Mouse (Mus musculus): ENCODE results near the gene Mrps26. TPM values are rescaled to one million over a fixed set of nuclear protein-coding genes. Genes with fewer than 3 reads are reported as not detected.

Gene Mrps26
- polyA plus RNA-seq, 1 experiment: 82.5 TPM

DNA sequence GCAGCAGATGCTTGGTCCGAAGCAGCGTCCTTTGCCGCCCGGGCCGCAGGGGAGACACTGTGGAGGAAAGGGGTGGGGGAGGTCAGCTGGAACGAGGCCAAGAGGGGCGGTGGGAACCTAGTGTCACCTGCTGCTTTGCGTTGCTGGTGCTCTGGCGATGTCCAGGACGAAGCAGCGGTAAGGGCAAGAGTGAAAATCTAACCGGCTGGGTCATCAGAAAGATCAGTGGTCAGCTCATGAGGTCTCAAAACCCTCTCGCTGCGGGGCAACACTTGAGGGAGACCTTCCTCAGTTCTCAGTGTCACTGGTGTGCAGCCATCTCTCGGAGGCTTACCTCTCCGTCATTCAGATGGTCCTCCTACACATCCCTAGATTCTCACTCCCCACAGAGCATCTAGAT lies 17.7 kb downstream of the Mrps26 start:
- no peak overlapping the region for H3K27ac ChIP-seq (ENCODE audit: insufficient read depth, low read depth, low read length)
- H3K27me3 ChIP-seq (ENCODE audit: control insufficient read depth, insufficient read depth, low read length): peaks cover 45% of the 10 kb centered on the region
- 8% methylated on average over 16 of the region's 16 CpGs for WGBS

DNA sequence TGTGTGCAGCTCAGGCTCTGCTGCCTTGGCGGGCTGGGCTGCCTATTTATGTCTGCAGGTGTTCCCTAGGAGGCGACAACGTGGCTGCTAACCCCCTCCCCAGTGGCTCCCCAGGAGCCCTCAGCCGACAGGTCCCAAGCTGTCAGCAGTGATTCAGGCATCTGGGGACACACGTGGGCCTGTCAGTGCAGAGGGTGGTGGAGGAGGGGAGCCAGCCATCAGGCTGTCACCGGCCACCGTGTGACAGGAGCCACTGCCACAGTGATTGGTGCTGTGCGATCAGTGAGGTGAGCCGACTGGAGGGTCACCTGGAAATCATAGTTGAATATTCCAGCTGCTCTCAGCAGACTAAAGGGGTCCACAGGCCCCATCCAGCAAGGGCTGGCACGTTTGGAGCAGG lies 19.0 kb downstream of the Mrps26 start, which contains the start of gene Avp:
TSS of gene Avp (minus strand) at position 3 of the 400 bp plus-strand sequence.
- H3K27me3 ChIP-seq (ENCODE audit: control insufficient read depth, insufficient read depth, low read length): peaks cover 31% of the 10 kb centered on the region
- H3K4me1 ChIP-seq (ENCODE audit: control insufficient read depth, insufficient read depth, insufficient read length, low read length): peaks cover 1% of the 10 kb centered on the region; the same call in 1 of the 2 replicates
- TF ChIP-seq POLR2A (IDR thresholded peaks at IDR 0.05; ENCODE audit: low read depth, low read length) (no peak), CTCF (IDR thresholded peaks at IDR 0.05; ENCODE audit: extremely low read depth, insufficient read length, insufficient replicate concordance, low read depth, low read length) (no peak)
- no peaks in the 10 kb centered on the region for H3K36me3 ChIP-seq (ENCODE audit: control insufficient read depth, insufficient read depth, low read length)
- H3K27ac ChIP-seq (ENCODE audit: insufficient read depth, low read depth, low read length): no peak within 1 kb of the TSS
- WGBS: 42% methylated on average over 10 of the region's 10 CpGs
- H3K4me3 ChIP-seq (ENCODE audit: low read depth, low read length): no peak within 1 kb of the TSS

More for the DNA sequence above, 17.7 kb downstream of the Mrps26 start:
- TF ChIP-seq CTCF (IDR thresholded peaks at IDR 0.05; ENCODE audit: extremely low read depth, insufficient read length, insufficient replicate concordance, low read depth, low read length): no peak
- no peak for TF ChIP-seq POLR2A (IDR thresholded peaks at IDR 0.05; ENCODE audit: low read depth, low read length)
- Histone ChIP-seq H3K36me3 (ENCODE audit: control insufficient read depth, insufficient read depth, low read length) (no peaks in the 10 kb centered on the region), H3K4me3 (ENCODE audit: low read depth, low read length) (no peak overlapping the region), H3K4me1 (ENCODE audit: control insufficient read depth, insufficient read depth, insufficient read length, low read length) (peaks cover 3% of the 10 kb centered on the region)

DNA sequence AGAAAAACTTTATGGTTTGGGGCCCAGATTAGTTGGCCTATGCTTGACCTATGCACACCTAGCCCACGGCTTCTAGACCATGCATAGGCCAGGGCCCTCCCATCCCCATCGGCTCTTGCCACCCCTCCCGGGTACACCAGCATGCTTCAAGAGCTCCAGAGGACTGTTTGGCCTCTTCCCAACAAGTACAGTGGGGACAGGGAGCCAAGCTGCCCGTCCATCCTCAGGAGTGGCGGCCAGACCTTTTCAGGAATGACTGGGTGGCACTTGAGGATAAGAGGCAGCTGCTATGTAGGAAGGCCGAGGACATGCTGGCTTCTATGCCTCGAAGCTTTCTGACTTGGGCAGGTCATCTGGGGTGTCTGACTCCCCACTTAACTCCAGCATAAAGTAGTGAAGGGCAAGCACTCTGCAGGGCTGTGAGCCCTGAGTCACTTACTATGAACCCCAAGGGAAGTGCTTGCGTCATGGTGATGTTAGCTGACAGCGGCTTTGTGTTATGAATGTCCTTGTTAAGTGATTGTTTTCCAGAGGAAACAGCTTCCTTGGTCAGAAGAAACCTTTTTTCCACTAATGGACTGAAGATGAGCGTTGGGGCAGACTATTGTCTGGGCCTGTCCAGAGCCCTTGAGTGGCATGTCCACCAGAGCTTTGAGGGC lies 20.5 kb downstream of the Mrps26 start:
- H3K4me3 ChIP-seq (ENCODE audit: low read depth, low read length): no peak overlapping the region
- H3K27ac ChIP-seq (ENCODE audit: insufficient read depth, low read depth, low read length): no peak overlapping the region
- 80% methylated on average over 10 of the region's 10 CpGs for WGBS
- peaks cover 25% of the 10 kb centered on the region for H3K27me3 ChIP-seq (ENCODE audit: control insufficient read depth, insufficient read depth, low read length)
- no peaks in the 10 kb centered on the region for H3K36me3 ChIP-seq (ENCODE audit: control insufficient read depth, insufficient read depth, low read length)
- TF ChIP-seq CTCF (IDR thresholded peaks at IDR 0.05; ENCODE audit: extremely low read depth, insufficient read length, insufficient replicate concordance, low read depth, low read length) (no peak), POLR2A (IDR thresholded peaks at IDR 0.05; ENCODE audit: low read depth, low read length) (no peak)
- no peaks in the 10 kb centered on the region; the same call in 1 of the 2 replicates for H3K4me1 ChIP-seq (ENCODE audit: control insufficient read depth, insufficient read depth, insufficient read length, low read length)

DNA sequence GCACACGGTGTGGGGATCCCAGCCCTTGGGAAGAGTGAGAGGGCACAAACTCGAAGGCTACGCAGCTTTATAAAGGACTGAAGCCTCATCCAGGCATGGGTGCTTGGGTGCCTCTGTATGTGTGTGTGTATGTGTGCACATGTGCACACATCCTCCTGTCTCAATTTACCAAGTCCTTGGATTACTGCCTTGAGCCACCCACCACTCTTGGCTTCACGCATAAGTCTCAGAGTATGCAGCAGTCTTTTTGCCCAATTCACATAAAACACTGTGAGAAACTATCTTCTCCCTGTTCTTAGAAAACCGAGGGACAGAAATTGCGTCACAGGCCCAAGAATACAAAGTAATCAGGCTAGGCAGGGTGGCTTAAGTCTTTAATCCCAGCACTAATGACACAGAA lies 22.5 kb downstream of the Mrps26 start:
- H3K36me3 ChIP-seq (ENCODE audit: control insufficient read depth, insufficient read depth, low read length): no peaks in the 10 kb centered on the region; the same call in 1 of the 2 replicates
- no peak overlapping the region for H3K27ac ChIP-seq (ENCODE audit: insufficient read depth, low read depth, low read length)
- TF ChIP-seq CTCF (IDR thresholded peaks at IDR 0.05; ENCODE audit: extremely low read depth, insufficient read length, insufficient replicate concordance, low read depth, low read length) (no peak), POLR2A (IDR thresholded peaks at IDR 0.05; ENCODE audit: low read depth, low read length) (no peak)
- no peak overlapping the region for H3K4me3 ChIP-seq (ENCODE audit: low read depth, low read length)
- peaks cover 7% of the 10 kb centered on the region for H3K27me3 ChIP-seq (ENCODE audit: control insufficient read depth, insufficient read depth, low read length)
- 85% methylated on average over 6 of the region's 6 CpGs for WGBS
- no peaks in the 10 kb centered on the region; the same call in 1 of the 2 replicates for H3K4me1 ChIP-seq (ENCODE audit: control insufficient read depth, insufficient read depth, insufficient read length, low read length)

DNA sequence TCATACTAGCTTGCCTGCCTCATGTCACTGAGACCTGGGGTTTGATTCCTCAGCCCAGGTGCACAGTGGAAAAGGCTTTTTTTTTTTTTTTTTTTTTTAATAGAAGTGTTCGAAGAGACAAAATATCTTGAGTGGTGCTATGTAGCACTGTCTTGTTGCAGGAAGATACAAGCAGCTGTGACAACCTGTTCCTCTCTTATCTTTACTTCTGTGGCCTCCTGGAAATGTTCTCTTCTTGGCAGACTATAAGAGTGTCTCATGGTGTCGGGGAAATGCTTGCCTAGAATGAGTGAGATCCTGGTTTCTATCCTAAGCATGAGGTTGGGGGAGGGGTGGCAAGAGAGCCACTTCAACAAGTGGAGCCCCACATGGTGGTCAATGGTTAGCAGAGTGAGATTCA lies 24.8 kb downstream of the Mrps26 start:
- Histone ChIP-seq H3K4me1 (ENCODE audit: control insufficient read depth, insufficient read depth, insufficient read length, low read length) (no peaks in the 10 kb centered on the region), H3K4me3 (ENCODE audit: low read depth, low read length) (no peak overlapping the region), H3K27ac (ENCODE audit: insufficient read depth, low read depth, low read length) (no peak overlapping the region), H3K36me3 (ENCODE audit: control insufficient read depth, insufficient read depth, low read length) (peaks cover 7% of the 10 kb centered on the region; the same call in 1 of the 2 replicates), H3K27me3 (ENCODE audit: control insufficient read depth, insufficient read depth, low read length) (no peaks in the 10 kb centered on the region)
- 65% methylated on average over 2 of the region's 2 CpGs for WGBS
- TF ChIP-seq POLR2A (IDR thresholded peaks at IDR 0.05; ENCODE audit: low read depth, low read length) (no peak), CTCF (IDR thresholded peaks at IDR 0.05; ENCODE audit: extremely low read depth, insufficient read length, insufficient replicate concordance, low read depth, low read length) (no peak)

DNA sequence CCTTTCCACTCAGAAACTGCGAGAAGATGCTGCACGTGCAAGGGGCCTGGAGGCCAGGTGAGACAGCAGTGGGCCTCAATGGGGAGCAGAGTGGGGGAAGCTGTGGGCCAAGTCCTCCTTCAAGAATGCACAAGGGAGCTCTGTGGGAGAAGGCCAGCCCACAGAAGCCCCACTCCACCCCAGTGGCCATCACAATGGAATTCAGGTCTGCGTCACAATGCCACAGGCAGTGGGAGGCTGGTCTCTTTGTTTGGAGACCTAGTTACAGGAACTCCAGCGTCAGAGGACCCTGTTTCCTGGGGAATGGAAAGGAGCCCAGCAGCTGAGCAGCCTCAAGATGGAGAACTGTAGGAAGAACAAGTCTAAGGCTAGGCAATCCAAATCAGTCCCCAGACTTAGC lies 25.6 kb downstream of the Mrps26 start:
- Histone ChIP-seq H3K36me3 (ENCODE audit: control insufficient read depth, insufficient read depth, low read length) (peaks cover 8% of the 10 kb centered on the region; the same call in 1 of the 2 replicates), H3K27me3 (ENCODE audit: control insufficient read depth, insufficient read depth, low read length) (no peaks in the 10 kb centered on the region), H3K27ac (ENCODE audit: insufficient read depth, low read depth, low read length) (no peak overlapping the region), H3K4me1 (ENCODE audit: control insufficient read depth, insufficient read depth, insufficient read length, low read length) (no peaks in the 10 kb centered on the region), H3K4me3 (ENCODE audit: low read depth, low read length) (no peak overlapping the region)
- TF ChIP-seq CTCF (IDR thresholded peaks at IDR 0.05; ENCODE audit: extremely low read depth, insufficient read length, insufficient replicate concordance, low read depth, low read length) (no peak), POLR2A (IDR thresholded peaks at IDR 0.05; ENCODE audit: low read depth, low read length) (no peak)
- WGBS: 75% methylated on average over 4 of the region's 4 CpGs

DNA sequence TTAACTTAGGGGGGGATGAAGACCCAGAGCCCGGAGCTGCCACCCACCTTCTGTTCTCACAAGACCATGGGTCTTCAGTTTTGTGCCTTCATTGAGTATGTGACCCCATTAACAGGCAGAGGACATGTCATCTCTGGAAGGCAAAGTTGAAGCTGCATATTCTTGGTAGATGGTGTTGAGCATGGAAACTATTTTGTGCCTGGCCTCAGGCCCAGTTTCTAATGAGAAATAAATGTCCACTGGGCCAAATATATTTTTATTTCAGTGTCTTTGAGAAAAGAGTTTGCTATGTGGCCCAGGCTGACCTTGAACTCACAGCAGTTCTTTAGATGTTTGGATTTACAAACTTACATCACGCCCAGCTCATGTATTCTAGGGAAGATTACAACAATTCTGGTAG lies 26.2 kb downstream of the Mrps26 start:
- 87% methylated on average over 2 of the region's 2 CpGs for WGBS
- no peak overlapping the region for H3K27ac ChIP-seq (ENCODE audit: insufficient read depth, low read depth, low read length)
- no peaks in the 10 kb centered on the region for H3K27me3 ChIP-seq (ENCODE audit: control insufficient read depth, insufficient read depth, low read length)
- H3K4me1 ChIP-seq (ENCODE audit: control insufficient read depth, insufficient read depth, insufficient read length, low read length): no peaks in the 10 kb centered on the region
- no peak for TF ChIP-seq POLR2A (IDR thresholded peaks at IDR 0.05; ENCODE audit: low read depth, low read length)
- no peak for TF ChIP-seq CTCF (IDR thresholded peaks at IDR 0.05; ENCODE audit: extremely low read depth, insufficient read length, insufficient replicate concordance, low read depth, low read length)
- peaks cover 8% of the 10 kb centered on the region; the same call in 1 of the 2 replicates for H3K36me3 ChIP-seq (ENCODE audit: control insufficient read depth, insufficient read depth, low read length)
- no peak overlapping the region for H3K4me3 ChIP-seq (ENCODE audit: low read depth, low read length)

All from small intestine, adult 2 months (tissue).